In genomic region chr5:52425819-52426218, GRCm38 (mm10) we compare ENCODE assay signal across 20 mouse cellular contexts. TPM values are rescaled to one million over a fixed set of nuclear protein-coding genes. Genes with fewer than 3 reads are reported as not detected.
A peak's percentile ranks its signal among the peaks of the same experiment; 100 is the strongest.
DNase-seq lines count a peak whose midpoint lies in the region; TF ChIP-seq lines count a peak whose summit lies in the region.
"Had no signal": no experiment of that assay in that cellular context is flagged by ENCODE, and none has a peak within 500 bp of the region (broad histone marks: within the 10 kb centered on the region; RNA-seq: fewer than 3 reads in every experiment).

No protein-coding gene starts in this region.

- intact Hi-C loops in left cerebral cortex, postnatal 14 days (cut with DNase I), result no loop called here

- WGBS in olfactory bulb, adult 2 months, result 61% methylated on average over 9 of the region's 9 CpGs

- no peak overlapping the region for H3K4me3 ChIP-seq in olfactory bulb, adult 2 months (ENCODE audit: insufficient read depth, low read depth, low read length)
- H3K4me3 ChIP-seq: embryonic facial prominence, embryonic 10.5 days; embryonic facial prominence, embryonic 12.5 days; forebrain, embryonic 13.5 days; forebrain, embryonic 15.5 days had no signal

- TF ChIP-seq POLR2A in olfactory bulb, adult 2 months (IDR thresholded peaks at IDR 0.05; ENCODE audit: insufficient read depth, low read depth, low read length), result no peak

- DNase-seq in left cerebral cortex, adult 11 months (ENCODE audit: low spot score), result peak; percentile 27
- no peak for DNase-seq in left cerebral cortex, postnatal 14 days (ENCODE audit: low spot score in 2 of 2)
- peak; percentile 22 to 26 for DNase-seq in right cerebral cortex, adult 2 months (ENCODE audit: low spot score in 2 of 2)
- DNase-seq in right cerebral cortex, postnatal 4 days, result no peak
- DNase-seq in ovary, postnatal 36 days (ENCODE audit: low spot score), result no peak
- no peak for DNase-seq in kidney, postnatal 14 days
- DNase-seq: adrenal gland, adult 2 months; adrenal gland, postnatal 10 days; adrenal gland, postnatal 25 days; cerebellum, adult 11-12 months; cerebellum, adult 2 months; cerebellum, adult 9-10 months; cerebellum, postnatal 10 days; cerebellum, postnatal 25 days had no signal

- TF ChIP-seq CTCF in olfactory bulb, adult 2 months (IDR thresholded peaks at IDR 0.05; ENCODE audit: insufficient read depth, low read depth, low read length), result no peak

- H3K27ac ChIP-seq in olfactory bulb, adult 2 months (ENCODE audit: insufficient read depth, low read depth, low read length), result peak overlapping the region; percentile 10; the same call in 1 of the 2 replicates
- H3K27ac ChIP-seq: embryonic facial prominence, embryonic 10.5 days; embryonic facial prominence, embryonic 12.5 days; forebrain, embryonic 13.5 days; forebrain, embryonic 15.5 days had no signal

- H3K4me1 ChIP-seq in olfactory bulb, adult 2 months (ENCODE audit: control insufficient read depth, insufficient read depth, low read length), result peaks cover 6% of the 10 kb centered on the region; the same call in 1 of the 2 replicates
- H3K4me1 ChIP-seq: embryonic facial prominence, embryonic 12.5 days; forebrain, embryonic 15.5 days had no signal

RNA-seq across cellular contexts. Expression of gene Ccdc149, which starts 45.5 kb away (rescaled TPM):
- 10 to 100 TPM; 38.9 to 43.3 TPM for total RNA-seq in left cerebral cortex, postnatal 14 days (2021)
- not detected in 2 replicates for polyA plus RNA-seq in olfactory bulb, adult 2 months (2012; ENCODE audit: insufficient read depth, insufficient read length, low replicate concordance, missing spikeins)
- total RNA-seq: MEL had no signal

Comparison
In these comparisons a context has a peak if more than half of its experiments do, and no peak if none do; other contexts are left out.
1. DNase-seq: peak in left cerebral cortex, adult 11 months (single experiment) and right cerebral cortex, adult 2 months (2 of 2); none in left cerebral cortex, postnatal 14 days (0 of 2), right cerebral cortex, postnatal 4 days (single experiment), ovary, postnatal 36 days (single experiment) and kidney, postnatal 14 days (single experiment).